Mouse (Mus musculus): Measurements from ENCODE around the gene Atp2b4.

- TF ChIP-seq CTCF (conservative IDR thresholded peaks at IDR 0.05; ENCODE audit: insufficient read depth, insufficient read length, low read depth, low read length), result no peak
- no peak for TF ChIP-seq POLR2A (IDR thresholded peaks at IDR 0.05; ENCODE audit: low read depth, low read length)
Measured at GRCm38 (mm10) chr1:133797327-133797978, 3.4 kb downstream of the Atp2b4 start.

Data from kidney, adult 2 months (tissue).